In the genomic region with DNA sequence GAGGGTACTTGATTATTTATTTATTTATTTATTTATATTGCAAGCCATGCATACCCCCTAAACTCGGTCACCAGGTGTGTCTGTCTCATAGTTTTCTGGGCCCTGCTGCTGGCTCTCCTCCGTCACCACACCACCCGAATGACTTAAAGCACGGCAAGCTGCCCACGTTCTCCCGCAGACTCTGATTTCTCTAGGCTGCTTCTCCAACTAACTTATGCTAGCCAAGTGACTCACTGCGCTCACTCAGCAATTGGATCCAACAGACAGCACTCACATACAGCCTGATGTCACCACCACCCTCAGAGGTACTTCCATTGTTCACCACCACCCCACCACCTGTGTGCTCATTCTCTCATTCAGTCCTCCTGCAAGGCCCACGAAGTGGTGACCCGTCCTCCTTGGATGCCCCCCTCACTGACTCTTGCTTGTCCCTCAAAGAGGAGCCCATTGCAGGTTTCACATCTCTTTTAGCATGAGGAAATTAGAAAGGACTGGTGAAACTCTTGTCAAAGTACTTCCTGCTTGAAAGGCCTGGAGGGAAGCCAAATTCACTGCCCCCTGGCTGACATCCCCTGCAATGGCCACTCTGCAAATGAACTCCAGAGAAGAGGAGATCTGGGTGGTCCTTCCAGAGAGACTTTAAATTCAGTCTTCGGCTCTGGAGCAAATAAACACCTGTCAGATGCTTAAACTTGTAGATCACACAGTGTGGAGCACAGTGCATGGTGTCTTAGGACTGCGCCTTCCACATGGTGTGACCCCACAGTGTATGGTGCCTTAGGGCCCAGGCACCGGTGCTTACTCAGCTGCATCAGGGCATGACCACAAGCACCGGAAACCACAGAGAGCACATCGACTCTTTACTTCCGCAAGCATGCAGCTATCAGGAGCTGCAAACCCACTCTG, we compare ENCODE assay signal across 8 mouse cellular contexts.
DNase-seq lines count a peak whose midpoint lies in the region; ATAC-seq and TF ChIP-seq lines count a peak whose summit lies in the region.

No protein-coding gene starts in this region.

- DNase-seq in heart, adult 2 months: peak; percentile 43 to 81
- peak; percentile 25 to 43 for DNase-seq in CD8-positive naive resting alpha-beta T cell, adult 2 months (ENCODE audit: low read depth in 2 of 2, low spot score in 2 of 2)
- DNase-seq in frontal cortex, postnatal 36 days (ENCODE audit: low spot score in 2 of 2): peak; percentile 63 to 64
- peak; percentile 62 to 67 for DNase-seq in layer of hippocampus, adult 8-10 months (ENCODE audit: low spot score in 2 of 2)
- DNase-seq in lung, postnatal 14 days: peak; percentile 28
- DNase-seq in spleen, adult 2 months (ENCODE audit: low read depth in 1 of 2, low spot score in 2 of 2): peak; percentile 60 to 77

- peak; percentile 48 for TF ChIP-seq CTCF in heart, adult 2 months (IDR thresholded peaks at IDR 0.05)
- no peak; the same call in 1 of the 2 replicates for TF ChIP-seq CTCF in spleen, adult 2 months (IDR thresholded peaks at IDR 0.05; ENCODE audit: extremely low read depth, insufficient read depth, insufficient read length, insufficient replicate concordance)

- peaks cover 5% of the 10 kb centered on the region for H3K4me1 ChIP-seq in heart, adult 2 months (ENCODE audit: control insufficient read depth, insufficient read depth, low read length)
- peaks cover 21% of the 10 kb centered on the region for H3K4me1 ChIP-seq in heart, embryonic 12.5 days (replicated peaks)
- H3K4me1 ChIP-seq in spleen, adult 2 months (ENCODE audit: control insufficient read depth, insufficient read depth, insufficient read length): peaks cover 18% of the 10 kb centered on the region; the same call in 1 of the 2 replicates
- no peaks in the 10 kb centered on the region; the same call in 1 of the 2 replicates for H3K4me1 ChIP-seq in forebrain, embryonic 16.5 days (replicated peaks; ENCODE audit: control insufficient read depth, insufficient read depth, low read length)

- H3K27me3 ChIP-seq in heart, adult 2 months (ENCODE audit: control insufficient read depth, insufficient read depth, low read length): no peaks in the 10 kb centered on the region
- H3K27me3 ChIP-seq in heart, embryonic 12.5 days (replicated peaks): peaks cover 5% of the 10 kb centered on the region; the same call in 1 of the 2 replicates
- no peaks in the 10 kb centered on the region for H3K27me3 ChIP-seq in spleen, adult 2 months (ENCODE audit: control insufficient read depth, insufficient read depth, low read length)
- no peaks in the 10 kb centered on the region for H3K27me3 ChIP-seq in forebrain, embryonic 16.5 days (replicated peaks; ENCODE audit: control insufficient read depth, insufficient read depth, low read length)

- H3K4me3 ChIP-seq in heart, adult 2 months: no peak overlapping the region
- no peak overlapping the region for H3K4me3 ChIP-seq in heart, embryonic 12.5 days
- no peak overlapping the region for H3K4me3 ChIP-seq in spleen, adult 2 months (ENCODE audit: extremely low read depth, insufficient read depth, insufficient read length)
- H3K4me3 ChIP-seq in forebrain, embryonic 16.5 days (replicated peaks; ENCODE audit: low read length): no peak overlapping the region

- H3K4me2 ChIP-seq in heart, embryonic 12.5 days: no peak overlapping the region
- H3K4me2 ChIP-seq in forebrain, embryonic 16.5 days (ENCODE audit: low read length): no peak overlapping the region

- TF ChIP-seq POLR2A in heart, adult 2 months (IDR thresholded peaks at IDR 0.05; ENCODE audit: insufficient read depth, low read depth, low read length): no peak
- TF ChIP-seq POLR2A in spleen, adult 2 months (IDR thresholded peaks at IDR 0.05; ENCODE audit: low read depth, low read length): no peak

- no peak for TF ChIP-seq EP300 in heart, adult 2 months (IDR thresholded peaks at IDR 0.05; ENCODE audit: insufficient read depth, low read depth, low read length)

- no peaks in the 10 kb centered on the region for H3K9me3 ChIP-seq in heart, embryonic 12.5 days (replicated peaks)
- no peaks in the 10 kb centered on the region for H3K9me3 ChIP-seq in forebrain, embryonic 16.5 days (ENCODE audit: control insufficient read depth, low read length)

- no peak for ATAC-seq in heart, embryonic 12.5 days (ENCODE audit: insufficient number of reproducible peaks, low FRiP score)
- no peak for ATAC-seq in forebrain, embryonic 16.5 days

- WGBS in heart, adult 2 months: 80% methylated on average over 15 of the region's 15 CpGs
- 79% methylated on average over 15 of the region's 15 CpGs for WGBS in heart, embryonic 12.5 days
- 44% methylated on average over 15 of the region's 15 CpGs for WGBS in spleen, adult 2 months
- 81% methylated on average over 15 of the region's 15 CpGs for WGBS in forebrain, embryonic 16.5 days

- no peak overlapping the region for H3K9ac ChIP-seq in heart, adult 2 months (ENCODE audit: low read depth, low read length)
- no peak overlapping the region for H3K9ac ChIP-seq in heart, embryonic 12.5 days
- H3K9ac ChIP-seq in forebrain, embryonic 16.5 days (replicated peaks; ENCODE audit: low read depth, low read length): no peak overlapping the region

- no peak overlapping the region for H3K27ac ChIP-seq in heart, adult 2 months
- H3K27ac ChIP-seq in heart, embryonic 12.5 days (ENCODE audit: poor library complexity, severe bottlenecking): no peak overlapping the region
- H3K27ac ChIP-seq in spleen, adult 2 months (ENCODE audit: insufficient read depth, low read length): no peak overlapping the region
- no peak overlapping the region for H3K27ac ChIP-seq in forebrain, embryonic 16.5 days (ENCODE audit: low read length)

- H3K36me3 ChIP-seq in heart, adult 2 months (ENCODE audit: control insufficient read depth, insufficient read depth, low read length): no peaks in the 10 kb centered on the region
- H3K36me3 ChIP-seq in heart, embryonic 12.5 days: no peaks in the 10 kb centered on the region
- H3K36me3 ChIP-seq in spleen, adult 2 months (ENCODE audit: control insufficient read depth, insufficient read depth, low read length): no peaks in the 10 kb centered on the region
- H3K36me3 ChIP-seq in forebrain, embryonic 16.5 days (ENCODE audit: control insufficient read depth, insufficient read depth): no peaks in the 10 kb centered on the region

- intact Hi-C loops in heart, adult 2 months (cut with DNase I): loop anchor here (10.0 kb wide), 1 partner anchor 224 kb away; no protein-coding TSS in a partner anchor

- H3K79me2 ChIP-seq in heart, adult 2 months (replicated peaks; ENCODE audit: control insufficient read depth, insufficient read depth, low read length): no peaks in the 10 kb centered on the region
